Mouse (Mus musculus): Measurements from ENCODE around the gene Vps72.

Vps72 gene

GRCm38 (mm10) chr3:95171105-95171504, 60.3 kb downstream of the Vps72 start:
- no peak for DNase-seq

All from cerebellum, adult 18-20 months (tissue).